In the genomic region with DNA sequence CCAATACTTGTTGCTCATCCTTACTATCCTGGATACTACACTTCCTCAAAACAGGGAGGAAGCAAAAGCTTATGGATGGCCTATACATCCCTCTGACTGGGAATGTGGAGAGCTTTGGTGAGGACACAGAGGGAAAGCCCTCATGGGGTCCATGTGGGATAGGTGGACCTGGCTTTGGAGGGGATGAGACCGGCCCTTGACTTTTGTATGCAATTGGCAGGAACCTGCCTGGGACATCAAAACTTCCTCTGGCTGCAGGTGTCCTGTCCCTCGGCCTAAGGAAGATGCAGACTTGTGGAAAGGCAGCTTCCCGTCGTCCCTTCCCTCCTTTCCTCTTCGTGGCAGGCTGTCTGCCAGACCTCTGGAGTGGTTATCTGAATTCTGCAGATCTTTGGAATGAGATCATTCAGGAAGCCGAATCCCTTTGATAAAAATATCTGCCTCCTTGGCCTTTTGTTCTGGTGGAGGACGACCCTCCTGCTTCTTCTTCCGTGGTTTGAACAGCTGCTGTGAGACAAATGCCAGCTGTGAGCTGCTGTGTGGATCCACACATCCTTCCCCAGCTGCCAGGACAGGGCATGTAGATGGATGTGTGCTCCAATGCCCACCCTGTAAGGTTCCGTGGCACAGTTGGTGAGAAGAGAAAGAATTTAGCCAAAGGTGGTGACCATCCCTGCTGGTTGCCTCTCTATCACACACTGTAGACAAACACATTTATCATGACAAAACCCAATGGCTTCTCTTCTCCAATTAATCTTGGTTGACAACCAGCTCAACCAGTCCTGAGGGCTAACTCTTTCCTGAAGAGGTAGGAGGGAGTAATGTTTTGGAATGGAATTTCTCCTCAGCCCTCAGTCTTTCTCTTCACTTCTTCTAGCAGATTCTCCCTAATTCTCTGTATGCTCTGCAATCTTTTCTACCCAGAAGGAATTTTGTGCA, we compare ENCODE assay signal across 11 mouse cellular contexts. TPM values are rescaled to one million over a fixed set of nuclear protein-coding genes. Genes with fewer than 3 reads are reported as not detected.
A peak's percentile ranks its signal among the peaks of the same experiment; 100 is the strongest.
DNase-seq lines count a peak whose midpoint lies in the region; ATAC-seq and TF ChIP-seq lines count a peak whose summit lies in the region.
"Had no signal": no experiment of that assay in that cellular context is flagged by ENCODE, and none has a peak within 500 bp of the region (broad histone marks: within the 10 kb centered on the region; RNA-seq: fewer than 3 reads in every experiment).

No protein-coding gene starts in this region.

- DNase-seq in lung, adult 18-20 months = peak; percentile 18 to 55
- DNase-seq in lung, adult 2 months = no peak
- DNase-seq in kidney, postnatal 10 days = peak; percentile 52
- DNase-seq in right cerebral cortex, postnatal 36 days (ENCODE audit: low spot score in 2 of 2) = no peak
- no peak for DNase-seq in urinary bladder, adult 2 months (ENCODE audit: low spot score)
- DNase-seq: liver, embryonic 13.5 days had no signal

- no peak for TF ChIP-seq POLR2A in lung, adult 2 months (IDR thresholded peaks at IDR 0.05; ENCODE audit: borderline replicate concordance, extremely low read depth, low read depth, low read length)

- no peak overlapping the region for H3K4me3 ChIP-seq in lung, adult 2 months (replicated peaks; ENCODE audit: extremely low read depth, low read depth, low read length)
- H3K4me3 ChIP-seq in heart, embryonic 15.5 days = no peak overlapping the region
- no peak overlapping the region for H3K4me3 ChIP-seq in stomach, embryonic 15.5 days (replicated peaks)
- H3K4me3 ChIP-seq: forebrain, embryonic 15.5 days; liver, embryonic 13.5 days had no signal

- no peaks in the 10 kb centered on the region for H3K27me3 ChIP-seq in heart, embryonic 15.5 days
- no peaks in the 10 kb centered on the region for H3K27me3 ChIP-seq in stomach, embryonic 15.5 days (replicated peaks)
- H3K27me3 ChIP-seq: forebrain, embryonic 15.5 days; liver, embryonic 13.5 days; Patski had no signal

- no peaks in the 10 kb centered on the region for H3K4me1 ChIP-seq in lung, adult 2 months (ENCODE audit: control insufficient read depth, insufficient read depth, low read length)
- 0 out of 2 replicates have a peak, but pooled peaks cover 8% of the 10 kb centered on the region for H3K4me1 ChIP-seq in heart, embryonic 15.5 days (replicated peaks)
- no peaks in the 10 kb centered on the region for H3K4me1 ChIP-seq in stomach, embryonic 15.5 days
- H3K4me1 ChIP-seq: forebrain, embryonic 15.5 days; liver, embryonic 13.5 days had no signal

- WGBS in lung, adult 2 months = 14% methylated on average over 9 of the region's 9 CpGs
- 20% methylated on average over 9 of the region's 9 CpGs for WGBS in heart, embryonic 15.5 days
- WGBS in stomach, embryonic 15.5 days = 25% methylated on average over 9 of the region's 9 CpGs

- H3K9ac ChIP-seq in heart, embryonic 15.5 days = no peak overlapping the region
- no peak overlapping the region for H3K9ac ChIP-seq in stomach, embryonic 15.5 days
- H3K9ac ChIP-seq: forebrain, embryonic 15.5 days; liver, embryonic 13.5 days had no signal

- peak overlapping the region; percentile 27; the same call in 1 of the 2 replicates for H3K27ac ChIP-seq in heart, embryonic 15.5 days
- H3K27ac ChIP-seq in stomach, embryonic 15.5 days = no peak overlapping the region
- H3K27ac ChIP-seq: forebrain, embryonic 15.5 days; liver, embryonic 13.5 days had no signal

- no peaks in the 10 kb centered on the region for H3K36me3 ChIP-seq in heart, embryonic 15.5 days
- H3K36me3 ChIP-seq in stomach, embryonic 15.5 days = no peaks in the 10 kb centered on the region
- H3K36me3 ChIP-seq: forebrain, embryonic 15.5 days; liver, embryonic 13.5 days had no signal

- H3K4me2 ChIP-seq in heart, embryonic 15.5 days = no peak overlapping the region
- no peak overlapping the region for H3K4me2 ChIP-seq in stomach, embryonic 15.5 days
- H3K4me2 ChIP-seq: forebrain, embryonic 15.5 days; liver, embryonic 13.5 days had no signal

- no peaks in the 10 kb centered on the region for H3K9me3 ChIP-seq in heart, embryonic 15.5 days (replicated peaks)
- no peaks in the 10 kb centered on the region for H3K9me3 ChIP-seq in stomach, embryonic 15.5 days
- H3K9me3 ChIP-seq: forebrain, embryonic 15.5 days; liver, embryonic 13.5 days had no signal

- peak; percentile 60; the same call in 1 of the 2 replicates for ATAC-seq in heart, embryonic 15.5 days (replicated peaks; ENCODE audit: insufficient number of reproducible peaks, insufficient read depth, low FRiP score, low read depth)
- peak; percentile 63; the same call in 1 of the 2 replicates for ATAC-seq in stomach, embryonic 15.5 days (ENCODE audit: insufficient read depth, low FRiP score, low read depth)
- no peak for ATAC-seq in erythroblast, adult 5-6 weeks (replicated peaks; ENCODE audit: low FRiP score, poor library complexity, severe bottlenecking)
- ATAC-seq: forebrain, embryonic 15.5 days; Patski had no signal

- TF ChIP-seq CTCF in lung, adult 2 months (IDR thresholded peaks at IDR 0.05; ENCODE audit: insufficient read depth, low read length) = no peak

RNA-seq across cellular contexts. Expression of a gene that starts 57.9 kb away (rescaled TPM):
- 43.3 and 56.6 TPM in 2 replicates for polyA plus RNA-seq in lung, adult 2 months (2012; rRNA removed)
- 15.3 and 16.3 TPM in 2 replicates for polyA plus RNA-seq in heart, embryonic 15.5 days (2015; fragmentation: Nextera tagmentation; extraction: Ambion mirVana)
- polyA plus RNA-seq in stomach, embryonic 15.5 days (2015; fragmentation: Nextera tagmentation; extraction: Ambion mirVana) = 10.4 and 10.9 TPM in 2 replicates
- total RNA-seq in erythroblast, adult 5-6 weeks (2015; ENCODE audit: low replicate concordance) = 0.19 and 2.9 TPM in 2 replicates
- total RNA-seq in erythroblast, adult 5-6 weeks (2017; ENCODE audit: low replicate concordance) = 0.56 and 0.94 TPM in 2 replicates
- 10.9 and 11.4 TPM in 2 replicates for polyA plus RNA-seq in urinary bladder, adult 2 months (2012; rRNA removed)

Comparison
In these comparisons a context has a peak if more than half of its experiments do, and no peak if none do; other contexts are left out.
1. DNase-seq: peak in lung, adult 18-20 months (2 of 2) and kidney, postnatal 10 days (single experiment); none in lung, adult 2 months (single experiment), right cerebral cortex, postnatal 36 days (0 of 2) and urinary bladder, adult 2 months (single experiment).